Mouse (Mus musculus) megakaryocyte, embryonic 14.5 days (primary cell): Measurements from ENCODE around the gene Dip2b.

Source experiments
- FLI1 ChIP-seq: IDR thresholded peaks from 2 replicates; pipeline ENCODE4 v1.6.1; 2012; ENCODE audit warnings: low read length, inconsistent platforms, mixed read lengths
- GATA1 ChIP-seq: IDR thresholded peaks from 3 replicates; pipeline ENCODE4 v1.6.1; 2012; ENCODE audit warnings: mixed read lengths, low read length, inconsistent platforms, borderline replicate concordance

- TF ChIP-seq GATA1 (no peak), FLI1 (no peak)
These were observed 136.7 kb downstream of the Dip2b start for GRCm38 (mm10) chr15:100175176-100175575.
